8 mouse cellular contexts compared by ENCODE assay signal in the genomic region with DNA sequence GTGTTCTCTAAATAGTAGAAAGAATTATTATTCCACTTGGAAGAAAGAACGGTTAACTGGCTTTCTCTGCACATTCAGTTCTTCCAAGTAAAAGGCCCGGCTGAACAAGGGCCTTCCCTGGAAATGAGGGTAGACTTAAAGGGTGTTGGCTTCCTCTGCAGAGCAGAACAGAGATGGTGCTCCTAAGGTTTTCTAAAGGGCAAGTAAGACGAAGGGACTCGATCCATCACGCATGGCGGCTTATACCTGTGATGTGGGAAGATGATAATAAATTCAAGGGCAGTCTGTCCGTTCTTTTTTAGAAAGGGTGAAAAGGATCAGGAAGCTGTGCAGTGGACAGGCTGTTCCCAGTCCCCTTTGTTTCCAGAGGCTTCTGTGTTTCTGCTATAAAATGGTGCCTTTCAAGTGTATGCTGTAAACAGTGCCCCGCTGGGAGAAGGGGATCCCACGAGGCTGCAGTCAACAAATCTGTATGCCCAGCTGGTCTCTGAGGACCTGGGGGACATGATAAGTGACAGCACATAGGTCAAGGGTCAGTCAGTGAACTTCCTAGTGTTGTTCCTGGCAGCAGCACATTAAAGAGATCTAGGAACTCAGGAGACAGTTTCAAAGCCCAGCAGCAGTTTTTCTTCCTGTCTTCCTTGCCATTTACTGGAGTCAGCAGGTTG. TPM values are rescaled to one million over a fixed set of nuclear protein-coding genes. Genes with fewer than 3 reads are reported as not detected.
A peak's percentile ranks its signal among the peaks of the same experiment; 100 is the strongest.
DNase-seq lines count a peak whose midpoint lies in the region; ATAC-seq and TF ChIP-seq lines count a peak whose summit lies in the region.
"Had no signal": no experiment of that assay in that cellular context is flagged by ENCODE, and none has a peak within 500 bp of the region (broad histone marks: within the 10 kb centered on the region; RNA-seq: fewer than 3 reads in every experiment).

No protein-coding gene starts in this region.

- WGBS in liver, adult 2 months: 36% methylated on average over 9 of the region's 9 CpGs
- 57% methylated on average over 9 of the region's 9 CpGs for WGBS in heart, postnatal 0 days
- WGBS in midbrain, embryonic 15.5 days: 35% methylated on average over 9 of the region's 9 CpGs

- no peak overlapping the region for H3K4me3 ChIP-seq in liver, adult 2 months (ENCODE audit: insufficient read depth, low read depth, low read length)
- no peak overlapping the region for H3K4me3 ChIP-seq in heart, postnatal 0 days (ENCODE audit: low read depth, low read length)
- H3K4me3 ChIP-seq in midbrain, embryonic 15.5 days: no peak overlapping the region
- H3K4me3 ChIP-seq: heart, embryonic 15.5 days had no signal

- DNase-seq in liver, adult 2 months (ENCODE audit: extremely low read depth, low read depth, low spot score): peak; percentile 92
- no peak for DNase-seq in liver
- peak; percentile 18 for DNase-seq in heart, postnatal 0 days (ENCODE audit: low spot score)
- DNase-seq in kidney, postnatal 10 days: peak; percentile 35
- DNase-seq in T-cell, adult 2 months (ENCODE audit: low spot score): no peak
- no peak for DNase-seq in testis, postnatal 14 days (ENCODE audit: low spot score)

- TF ChIP-seq POLR2A in liver, adult 2 months (IDR thresholded peaks at IDR 0.05; ENCODE audit: extremely low read depth, insufficient read depth, low read length): no peak

- peak overlapping the region; percentile 97 for H3K27ac ChIP-seq in liver, adult 2 months (replicated peaks; ENCODE audit: insufficient read depth, low read depth, low read length)
- H3K27ac ChIP-seq in heart, postnatal 0 days (ENCODE audit: low read depth): no peak overlapping the region
- no peak overlapping the region for H3K27ac ChIP-seq in midbrain, embryonic 15.5 days
- H3K27ac ChIP-seq: heart, embryonic 15.5 days had no signal

- no peak for ATAC-seq in heart, postnatal 0 days (ENCODE audit: insufficient read depth, low read depth)
- 0 out of 2 replicates have a peak, but pooled peaks have one; percentile 50 for ATAC-seq in midbrain, embryonic 15.5 days (replicated peaks)

- H3K9me3 ChIP-seq in heart, postnatal 0 days (replicated peaks; ENCODE audit: control insufficient read depth, low read length): no peaks in the 10 kb centered on the region
- no peaks in the 10 kb centered on the region for H3K9me3 ChIP-seq in midbrain, embryonic 15.5 days
- H3K9me3 ChIP-seq: heart, embryonic 15.5 days had no signal

- H3K36me3 ChIP-seq in liver, adult 2 months (ENCODE audit: control insufficient read depth, insufficient read depth, low read length): no peaks in the 10 kb centered on the region
- H3K36me3 ChIP-seq in heart, postnatal 0 days (replicated peaks; ENCODE audit: control insufficient read depth, insufficient read depth, low read length): no peaks in the 10 kb centered on the region
- H3K36me3 ChIP-seq in midbrain, embryonic 15.5 days (replicated peaks): no peaks in the 10 kb centered on the region
- H3K36me3 ChIP-seq: heart, embryonic 15.5 days had no signal

- peaks cover 62% of the 10 kb centered on the region for H3K4me1 ChIP-seq in liver, adult 2 months (ENCODE audit: control insufficient read depth, insufficient read depth, low read length)
- peaks cover 12% of the 10 kb centered on the region for H3K4me1 ChIP-seq in heart, postnatal 0 days (ENCODE audit: control insufficient read depth, insufficient read depth)
- no peaks in the 10 kb centered on the region for H3K4me1 ChIP-seq in midbrain, embryonic 15.5 days

- H3K9ac ChIP-seq in liver, adult 2 months (ENCODE audit: low read depth, low read length): peak overlapping the region; percentile 16; the same call in 1 of the 2 replicates
- H3K9ac ChIP-seq in heart, postnatal 0 days (replicated peaks; ENCODE audit: low read depth, low read length): no peak overlapping the region
- H3K9ac ChIP-seq in midbrain, embryonic 15.5 days: no peak overlapping the region
- H3K9ac ChIP-seq: heart, embryonic 15.5 days had no signal

- TF ChIP-seq CTCF in liver, adult 2 months (IDR thresholded peaks at IDR 0.05; ENCODE audit: low read depth, low read length): no peak
- no peak for TF ChIP-seq CTCF in heart, postnatal 0 days (IDR thresholded peaks at IDR 0.05; ENCODE audit: low read depth)

- TF ChIP-seq EP300 in heart, postnatal 0 days (IDR thresholded peaks at IDR 0.05; ENCODE audit: low read depth): no peak

- no peaks in the 10 kb centered on the region for H3K79me2 ChIP-seq in liver, adult 2 months (ENCODE audit: control insufficient read depth, insufficient read depth, low read length)

- no peaks in the 10 kb centered on the region for H3K27me3 ChIP-seq in liver, adult 2 months (ENCODE audit: control insufficient read depth, insufficient read depth, low read length)
- no peaks in the 10 kb centered on the region for H3K27me3 ChIP-seq in heart, postnatal 0 days (ENCODE audit: control insufficient read depth, insufficient read depth, low read length)
- no peaks in the 10 kb centered on the region for H3K27me3 ChIP-seq in midbrain, embryonic 15.5 days (replicated peaks)
- H3K27me3 ChIP-seq: heart, embryonic 15.5 days had no signal

- no peak overlapping the region for H3K4me2 ChIP-seq in heart, postnatal 0 days (ENCODE audit: low read depth, low read length)
- H3K4me2 ChIP-seq in midbrain, embryonic 15.5 days: no peak overlapping the region
- H3K4me2 ChIP-seq: heart, embryonic 15.5 days had no signal

RNA-seq across cellular contexts. Expression of a gene that starts 36.0 kb away (rescaled TPM):
- 6,785 and 8,531 TPM in 2 replicates for total RNA-seq in liver, adult 2 months (2014; rRNA removed)
- polyA plus RNA-seq in liver, adult 2 months (2012; rRNA removed): 1,988 and 2,372 TPM in 2 replicates
- total RNA-seq in heart, postnatal 0 days (2014; rRNA removed; ENCODE audit: low replicate concordance): 264 and 358 TPM in 2 replicates
- polyA plus RNA-seq in heart, postnatal 0 days (2015; fragmentation: Nextera tagmentation; extraction: Ambion mirVana): 169 and 190 TPM in 2 replicates
- 104 and 122 TPM in 2 replicates for polyA plus RNA-seq in midbrain, embryonic 15.5 days (2015; fragmentation: Nextera tagmentation; extraction: Ambion mirVana)

Comparison
In these comparisons a context has a peak if more than half of its experiments do, and no peak if none do; other contexts are left out.
1. DNase-seq: peak in liver, adult 2 months (single experiment), heart, postnatal 0 days (single experiment) and kidney, postnatal 10 days (single experiment); none in liver (single experiment), T-cell, adult 2 months (single experiment) and testis, postnatal 14 days (single experiment).
2. RNA of a gene that starts 36.0 kb away (polyA plus RNA-seq): 1,988 to 2,372 TPM in liver, adult 2 months; 169 to 190 TPM in heart, postnatal 0 days and 104 to 122 TPM in midbrain, embryonic 15.5 days; every median in the first group is over 10 times any median in the second.